Mouse (Mus musculus) kidney, postnatal 4 days (tissue): ENCODE measurements around the gene Psat1.

Source experiments
- DNase-seq, 2 experiments: peaks; one replicate each; pipeline ENCODE4 v3.0.0; 2021; ENCODE audit warnings: mixed read lengths in 2 of 2

Psat1 gene

DNA sequence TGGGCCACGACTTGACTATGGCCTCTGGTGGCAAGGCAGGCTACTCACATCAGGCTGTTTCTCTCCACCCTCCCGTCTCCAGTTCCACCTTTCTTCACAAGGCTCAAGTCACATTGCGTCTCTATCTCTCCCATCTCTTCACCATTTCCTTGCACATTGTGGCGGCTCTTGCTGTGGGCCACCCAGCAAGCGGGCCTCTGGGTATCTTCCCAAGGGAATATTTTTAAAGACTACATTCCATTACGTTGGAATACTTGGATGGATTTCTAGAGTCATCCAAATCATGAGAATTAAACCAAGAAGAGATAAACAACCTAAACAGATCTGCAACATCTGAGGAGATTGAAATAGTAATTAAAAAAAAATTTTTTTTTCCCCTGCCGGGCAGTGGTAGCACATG is at the start of gene Psat1:
Psat1 (minus strand) TSS at position 101 of the 400 bp plus-strand sequence.
- no peak for DNase-seq

DNA sequence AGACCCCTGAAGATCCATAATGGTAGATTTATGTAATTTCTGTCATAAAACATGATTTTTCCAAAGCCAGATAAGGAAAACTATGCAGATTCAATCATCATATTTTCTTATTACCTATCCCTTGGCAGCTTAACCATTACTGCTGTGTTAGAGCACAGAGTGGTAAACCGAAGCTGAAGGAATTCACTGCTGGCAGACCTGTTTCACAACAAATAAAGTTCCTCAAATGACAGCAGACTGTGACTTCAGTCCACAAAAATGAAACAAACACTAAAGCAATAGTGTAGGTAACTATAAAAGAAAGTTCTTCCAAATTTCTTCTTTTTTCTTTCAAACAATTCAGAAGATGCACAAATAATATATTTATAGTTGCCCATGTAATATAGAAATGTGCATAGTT is 43.0 kb upstream of the Psat1 start:
- no peak for DNase-seq

DNA sequence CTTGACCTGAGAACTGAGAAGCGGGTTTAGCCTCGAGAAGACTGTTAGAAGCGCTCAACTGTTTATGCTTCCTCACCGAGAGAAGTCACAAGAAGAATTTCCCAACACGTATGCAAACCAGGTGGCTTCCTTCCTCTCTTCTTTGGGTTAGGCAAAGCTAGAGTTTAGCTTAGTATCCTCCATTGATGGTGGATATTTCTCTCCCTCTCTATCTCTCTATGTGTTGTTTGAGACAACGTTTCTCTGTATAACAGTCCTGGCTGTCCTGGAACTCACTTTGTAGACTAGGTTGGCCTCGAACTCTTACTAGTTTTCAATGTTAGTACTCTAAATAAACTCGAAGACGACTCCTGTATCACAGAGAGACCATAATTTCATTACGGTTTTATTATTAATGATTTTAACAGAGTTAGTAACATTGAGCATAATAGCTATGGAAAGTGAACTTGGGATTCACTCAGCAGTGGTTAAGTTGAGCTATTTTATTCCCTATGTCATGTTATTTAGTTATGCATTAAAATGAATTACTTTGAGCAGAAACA is 38.1 kb upstream of the Psat1 start:
- DNase-seq, result no peak

DNA sequence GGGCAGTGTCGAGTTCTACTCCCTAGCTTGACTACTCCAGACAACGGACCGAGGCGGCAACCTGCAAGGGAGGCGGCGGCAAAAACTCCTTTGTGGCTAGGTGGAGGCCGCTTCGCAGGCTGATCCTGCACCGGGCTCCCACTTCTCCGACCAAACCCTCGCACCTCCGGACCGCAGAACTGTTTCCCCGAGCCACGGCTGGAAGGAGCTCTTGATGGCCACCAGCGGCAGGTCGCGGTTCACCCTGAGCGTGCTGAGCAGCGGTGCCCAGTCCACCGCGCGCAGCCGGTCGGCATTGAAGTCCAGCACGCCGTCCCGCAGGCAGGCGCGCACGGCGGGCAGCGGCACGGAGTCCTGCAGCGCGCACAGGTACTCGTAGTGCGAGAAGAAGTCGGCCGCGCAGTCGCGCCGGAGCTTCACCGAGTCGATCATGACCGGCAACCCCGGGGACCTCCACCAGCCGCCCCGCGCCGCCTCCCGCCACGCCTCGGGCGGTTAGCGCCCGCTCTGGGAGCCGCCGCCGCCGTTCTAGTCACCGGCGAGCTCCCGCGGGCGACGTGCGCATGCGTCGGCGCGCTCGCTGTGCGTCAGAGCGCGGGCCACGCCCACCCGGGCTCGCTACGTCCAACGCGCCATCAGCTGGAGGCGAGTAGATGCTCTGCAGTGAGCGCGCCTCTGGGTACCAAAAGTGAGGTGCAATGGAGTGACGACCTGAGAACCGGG is 37.5 kb upstream of the Psat1 start, which contains the start of gene Cep78:
Cep78 (minus strand) TSS at position 541 of the 723 bp plus-strand sequence.
- peak; percentile 93 to 96 for DNase-seq

DNA sequence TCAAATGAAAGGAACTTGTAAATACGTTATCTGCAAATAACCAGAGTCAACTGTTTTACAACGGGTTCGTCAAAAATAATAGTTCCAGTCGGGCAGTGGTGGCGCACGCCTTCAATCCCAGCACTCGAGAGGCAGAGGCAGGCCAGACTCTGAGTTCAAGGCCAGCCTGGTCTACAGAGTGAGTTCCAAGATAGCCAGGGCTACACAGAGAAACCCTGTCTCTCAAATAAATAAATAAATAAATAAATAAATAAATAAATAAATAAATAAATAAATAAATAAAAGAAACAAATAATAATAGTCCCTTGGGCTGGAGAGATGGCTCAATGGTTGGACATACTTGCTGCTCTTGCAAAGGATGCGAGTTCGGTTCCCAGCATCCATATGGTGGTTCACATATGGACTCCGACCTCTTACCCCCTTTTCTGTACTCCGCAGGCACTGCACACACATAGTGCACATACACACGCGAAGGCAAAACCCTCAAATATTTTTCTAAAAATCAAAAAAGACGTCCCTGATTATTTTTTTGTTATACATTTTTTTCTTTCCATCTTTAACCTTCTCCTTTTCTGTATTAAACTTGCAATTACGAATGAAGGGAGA is 36.7 kb upstream of the Psat1 start:
- no peak for DNase-seq

DNA sequence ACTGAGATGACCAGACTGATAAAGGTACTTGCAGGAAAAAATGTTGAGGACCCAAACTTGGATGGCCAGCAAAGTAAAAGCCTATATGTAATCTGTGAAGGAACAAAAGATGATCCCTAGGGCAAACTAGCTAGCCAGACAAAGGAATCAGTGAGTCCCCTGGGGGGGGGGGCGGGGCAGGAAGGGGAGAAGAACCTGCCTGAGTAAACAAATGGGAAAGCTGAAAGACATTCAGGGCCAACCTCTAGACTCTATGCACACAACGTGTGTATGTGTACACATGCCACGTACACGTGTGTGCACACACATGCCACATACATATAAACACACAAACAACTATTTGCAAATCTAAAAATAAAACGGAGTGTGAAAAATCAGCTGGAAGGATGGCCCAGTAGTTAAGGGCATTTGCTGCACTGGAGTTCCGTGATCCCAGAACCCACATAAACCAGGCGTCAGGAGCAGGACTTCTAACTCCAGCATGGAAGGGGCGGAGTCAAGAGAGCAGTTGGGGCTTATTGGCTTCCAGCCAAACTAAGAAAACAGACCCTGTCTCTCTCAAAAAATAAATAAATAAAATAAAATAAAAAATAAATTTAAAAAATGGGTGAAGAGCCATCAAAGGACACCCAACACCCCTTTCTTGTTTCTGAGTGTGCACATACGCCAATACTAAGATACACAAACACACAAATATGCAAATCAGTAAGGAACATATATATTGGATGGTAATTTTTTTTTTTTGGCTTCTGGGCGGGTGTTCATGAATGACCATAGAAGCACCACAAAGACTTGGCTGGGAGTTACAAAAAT is 36.0 kb upstream of the Psat1 start:
- no peak for DNase-seq

DNA sequence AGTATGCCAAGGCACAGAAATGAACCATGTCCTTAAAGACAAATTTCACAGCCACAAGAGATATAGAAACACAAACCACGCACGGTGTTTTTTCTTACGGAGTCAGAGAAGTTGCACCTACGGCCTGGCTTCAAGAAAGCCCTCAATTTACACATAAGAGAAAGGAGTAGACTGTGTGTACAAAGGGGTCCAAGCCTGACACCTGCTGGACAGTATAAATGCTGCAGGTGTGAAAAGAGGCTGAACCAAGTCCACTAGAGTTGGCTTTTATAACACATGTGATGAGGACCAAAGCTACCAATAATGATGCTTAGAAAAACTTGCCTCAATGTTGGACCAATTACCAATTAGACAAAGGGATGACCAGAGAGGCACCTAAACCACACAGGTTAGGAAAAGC is 34.7 kb upstream of the Psat1 start:
- DNase-seq, result peak; percentile 77 to 82

DNA sequence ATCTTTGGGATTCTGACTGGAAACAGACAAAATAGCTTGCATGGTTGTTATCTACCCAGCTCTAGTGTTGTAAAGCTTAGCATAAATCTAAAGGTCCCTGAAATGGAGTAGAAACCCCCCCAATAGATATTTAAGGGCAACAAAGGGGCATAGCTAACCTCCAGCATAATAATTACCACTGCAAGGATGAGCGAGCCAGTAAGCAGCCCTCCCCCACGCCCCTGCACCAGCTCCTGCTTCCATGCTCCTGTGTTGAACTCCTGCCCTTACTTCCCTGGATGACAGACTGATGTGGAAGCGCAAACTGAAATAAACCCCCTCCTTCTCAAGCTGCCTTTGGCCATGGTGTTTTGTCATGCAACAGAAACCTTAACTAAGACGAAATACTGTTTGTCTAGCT is 26.2 kb upstream of the Psat1 start:
- DNase-seq, result peak; percentile 25 to 38

DNA sequence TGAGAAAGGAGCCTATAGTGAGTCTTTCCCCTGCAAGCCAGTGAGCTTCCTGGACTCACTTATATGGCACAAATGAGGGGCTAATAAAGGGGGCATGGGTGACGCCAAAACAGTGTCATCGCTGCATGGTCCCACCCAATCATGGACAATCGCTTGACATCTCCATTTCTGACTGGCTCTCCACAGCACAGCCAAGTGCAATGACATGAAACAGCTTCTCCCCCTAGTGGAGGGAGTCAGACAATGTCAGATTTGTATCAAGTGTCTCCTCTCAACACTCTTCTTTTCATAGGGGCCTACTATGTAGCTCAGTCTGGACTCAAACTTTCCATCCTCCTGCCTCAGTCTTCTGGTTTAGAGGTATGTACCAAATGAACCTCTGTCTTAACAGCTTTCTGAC is 17.9 kb upstream of the Psat1 start:
- peak in 1 of 2 experiments; percentile 41 for DNase-seq

DNA sequence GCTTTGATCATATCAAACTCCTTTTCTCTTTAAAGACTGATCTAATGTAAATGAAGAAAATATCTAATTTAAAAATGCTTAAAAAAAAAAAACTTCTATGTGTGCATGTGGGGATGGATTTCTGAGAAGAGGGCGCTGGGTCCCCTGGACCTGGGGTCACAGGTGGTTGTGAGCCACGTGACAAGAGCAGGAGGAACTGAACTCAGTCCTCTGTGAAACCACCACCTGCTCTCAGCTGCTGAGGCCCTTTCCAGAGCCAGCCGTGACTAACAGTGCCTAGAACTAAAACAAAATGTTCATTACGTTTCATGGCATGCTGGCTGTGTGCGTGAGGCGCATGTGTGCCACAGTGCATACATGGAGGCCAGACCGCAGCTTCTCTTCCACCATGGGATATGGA is 17.4 kb upstream of the Psat1 start:
- DNase-seq, result no peak

DNA sequence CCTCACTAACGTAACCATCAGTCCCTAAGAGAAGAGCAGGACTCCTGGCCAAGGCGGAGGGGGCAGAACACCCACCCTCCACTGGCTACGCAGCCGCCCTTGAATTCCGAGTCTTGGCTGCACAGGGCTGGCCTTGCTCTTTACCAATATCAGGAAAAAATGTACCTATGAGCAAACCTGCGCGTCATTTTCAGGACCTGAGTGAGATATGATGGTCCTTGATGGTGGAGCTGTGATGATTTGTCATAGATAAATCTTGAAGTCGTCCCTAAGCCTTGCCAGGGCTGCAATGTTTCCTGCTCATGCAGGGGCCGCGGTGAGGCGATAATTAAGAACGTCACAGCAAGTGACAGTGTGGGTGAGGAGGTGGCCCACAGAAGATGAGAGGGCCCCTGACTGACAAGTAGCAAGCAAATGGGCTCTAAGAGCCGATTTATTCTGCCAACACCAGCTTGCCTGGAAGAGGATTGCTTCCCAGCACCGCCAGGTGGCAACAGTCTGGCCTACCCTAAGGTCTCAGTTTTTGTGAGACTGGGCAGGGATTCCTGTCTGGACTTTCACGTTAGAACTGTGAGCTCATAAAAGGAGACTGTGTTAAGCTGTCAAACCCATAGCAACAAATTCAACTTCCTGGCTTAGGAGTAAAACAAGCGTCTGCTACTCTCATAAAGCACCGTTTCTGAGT is 16.0 kb upstream of the Psat1 start:
- no peak for DNase-seq

DNA sequence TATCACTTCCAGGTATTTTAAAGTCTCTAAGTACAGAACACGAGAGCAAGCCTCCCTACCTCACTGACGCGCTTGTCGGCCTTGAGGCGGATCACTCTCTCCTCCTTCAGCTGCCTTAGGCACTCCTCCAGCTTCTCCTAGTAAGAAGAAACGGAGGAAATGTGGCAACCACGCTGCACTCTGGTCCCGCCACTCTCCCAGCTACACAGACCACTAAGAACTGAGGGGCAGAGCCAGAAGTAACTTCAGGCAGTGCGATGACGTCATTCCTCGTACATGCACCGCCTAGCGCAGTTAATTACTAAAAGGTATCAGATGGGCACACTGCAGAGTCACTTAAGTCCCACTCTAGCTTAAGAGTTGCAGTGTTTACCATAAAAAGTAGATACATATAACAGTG is 15.2 kb upstream of the Psat1 start:
- no peak for DNase-seq

DNA sequence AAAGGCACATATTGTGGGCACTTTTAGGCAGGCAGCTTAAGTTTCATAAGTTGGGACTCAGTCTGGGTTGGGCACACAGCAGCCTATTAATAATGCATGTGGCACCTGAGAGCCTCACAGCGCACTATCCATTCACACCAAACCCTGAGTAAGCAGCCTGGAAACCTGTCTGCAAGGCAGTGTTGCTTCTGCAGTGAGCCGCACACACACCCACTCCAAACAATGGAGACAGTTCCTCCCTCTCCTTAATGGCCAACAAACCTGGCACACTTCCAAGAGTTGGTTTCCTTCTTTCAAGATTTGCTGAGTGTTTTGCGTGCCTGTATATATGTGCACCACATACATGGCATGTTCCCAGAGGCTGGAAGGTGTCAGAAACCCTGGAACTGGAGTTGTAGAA is 3.1 kb upstream of the Psat1 start:
- DNase-seq, result peak in 1 of 2 experiments; percentile 36

DNA sequence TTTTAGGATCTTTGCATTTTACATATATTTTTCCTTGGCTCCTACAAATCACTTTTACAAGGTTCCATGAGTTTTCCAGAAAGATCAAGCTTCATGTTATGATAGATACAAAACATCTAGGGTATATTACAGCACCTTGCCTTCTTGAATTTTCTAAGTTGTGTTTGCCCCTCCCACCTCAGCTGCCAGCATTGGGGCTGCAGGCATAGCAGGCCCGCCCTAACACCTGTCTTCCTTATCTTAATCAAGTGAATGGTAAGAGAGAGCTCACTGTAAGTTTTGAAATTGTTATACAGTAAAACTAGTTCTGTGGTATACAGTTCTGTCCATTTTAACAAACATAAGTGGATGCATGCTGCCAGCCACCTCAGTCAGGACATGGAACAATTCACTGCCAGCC is 1.7 kb upstream of the Psat1 start:
- DNase-seq, result no peak

DNA sequence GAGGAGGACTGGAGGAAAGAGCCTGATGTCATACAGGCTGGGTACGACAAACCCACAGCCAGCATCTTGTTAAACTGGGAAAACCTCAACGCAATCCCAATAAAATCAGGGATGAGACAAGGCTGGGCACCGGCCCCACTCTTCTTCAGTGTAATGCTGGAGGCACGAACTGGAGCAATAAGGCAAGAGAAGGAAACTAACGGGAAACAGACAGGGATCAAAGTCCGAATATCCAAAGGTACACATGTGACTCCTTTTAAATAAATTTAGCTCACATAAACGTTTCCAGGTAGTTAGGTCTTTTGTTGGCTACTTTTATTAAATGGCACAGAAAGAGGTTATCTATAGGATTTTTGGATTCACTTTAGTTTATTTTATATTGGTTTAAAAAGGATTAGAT is 1.3 kb upstream of the Psat1 start:
- DNase-seq, result no peak

DNA sequence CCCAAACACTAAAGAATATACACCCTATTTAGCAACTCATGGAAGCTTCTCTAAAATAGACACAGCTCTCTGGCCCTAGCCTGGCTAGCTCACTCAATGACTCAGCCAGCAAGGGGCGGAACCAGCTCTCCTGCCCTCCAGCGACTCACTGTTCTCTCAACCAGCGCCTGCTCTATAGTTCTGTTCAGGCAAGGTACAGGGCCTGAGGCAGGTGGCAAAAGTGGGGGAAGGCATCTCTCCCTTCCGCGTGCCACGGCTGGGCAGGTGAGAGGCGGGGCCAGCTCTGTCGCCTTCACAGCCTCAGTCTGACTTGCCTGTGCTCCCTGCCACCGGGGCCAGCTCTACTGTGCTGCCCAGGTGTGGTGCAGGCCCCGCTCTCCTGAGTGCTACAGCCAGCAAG is 474 bp downstream of the Psat1 start:
- DNase-seq, result peak; percentile 8 to 31

DNA sequence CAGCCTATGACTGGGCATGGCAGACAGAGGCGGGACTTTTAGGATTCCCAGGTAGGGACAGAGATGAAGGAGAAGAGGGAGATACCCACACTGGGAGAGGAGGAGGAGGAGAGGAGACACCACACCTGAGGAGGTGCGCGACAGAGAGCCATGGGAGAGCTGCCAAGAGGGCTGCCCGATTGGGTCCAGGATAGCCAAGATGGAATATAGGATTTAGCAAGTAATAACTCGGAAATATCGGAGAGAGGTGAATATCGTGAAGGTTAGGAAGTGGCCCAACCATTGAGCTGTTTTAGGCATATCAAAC is 4.1 kb downstream of the Psat1 start:
- no peak for DNase-seq

DNA sequence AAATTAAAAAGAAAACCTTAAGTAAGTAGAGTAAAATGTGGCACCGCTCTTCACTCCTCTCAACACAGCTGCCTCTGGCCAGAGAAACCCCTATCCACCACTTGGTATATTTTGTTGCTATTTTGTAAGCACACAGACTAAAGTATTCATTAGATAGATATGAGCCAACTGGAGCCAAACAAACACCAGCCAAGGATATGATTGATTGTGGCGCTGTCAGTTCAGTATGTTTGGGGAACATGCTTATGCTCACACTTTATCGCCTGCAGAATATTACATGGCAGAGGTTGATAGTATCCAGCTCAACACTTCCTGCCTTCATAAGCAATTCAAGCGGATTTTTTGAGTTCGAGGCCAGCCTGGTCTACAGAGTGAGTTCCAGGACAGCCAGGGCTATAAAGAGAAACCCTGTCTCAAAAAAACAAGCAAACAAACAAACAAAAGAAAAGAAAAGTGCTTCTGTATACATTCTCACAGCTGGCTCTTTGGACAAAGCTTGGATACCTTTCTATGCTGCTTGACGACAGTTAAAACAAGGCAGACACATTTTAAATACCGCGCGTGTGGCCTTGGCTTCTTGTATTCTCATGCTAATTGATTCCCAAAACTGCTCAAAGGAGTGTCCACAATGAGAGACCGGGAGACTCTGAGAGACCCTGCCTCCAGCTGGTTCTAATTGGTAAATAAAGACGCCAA is 4.6 kb downstream of the Psat1 start:
- no peak for DNase-seq

DNA sequence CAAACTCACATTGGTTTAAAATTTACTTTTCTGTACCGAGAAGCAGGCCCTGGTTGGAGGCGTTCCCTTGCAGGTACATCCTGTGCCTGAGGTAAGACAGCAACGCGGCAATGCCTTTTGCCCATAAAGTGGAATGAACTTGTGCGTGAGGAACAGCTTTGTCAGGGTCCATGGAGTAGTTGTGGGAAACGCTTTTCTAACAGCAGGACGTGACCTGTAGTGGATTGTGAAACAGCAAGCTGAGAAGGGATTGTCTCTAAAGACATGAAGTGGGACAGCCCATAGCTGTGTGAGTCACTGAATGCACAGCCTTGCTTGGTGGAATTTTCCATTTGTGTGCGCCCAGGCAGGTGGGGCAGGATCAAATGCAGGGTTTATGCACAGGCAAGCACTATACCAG is 5.7 kb downstream of the Psat1 start:
- peak; percentile 16 to 28 for DNase-seq

DNA sequence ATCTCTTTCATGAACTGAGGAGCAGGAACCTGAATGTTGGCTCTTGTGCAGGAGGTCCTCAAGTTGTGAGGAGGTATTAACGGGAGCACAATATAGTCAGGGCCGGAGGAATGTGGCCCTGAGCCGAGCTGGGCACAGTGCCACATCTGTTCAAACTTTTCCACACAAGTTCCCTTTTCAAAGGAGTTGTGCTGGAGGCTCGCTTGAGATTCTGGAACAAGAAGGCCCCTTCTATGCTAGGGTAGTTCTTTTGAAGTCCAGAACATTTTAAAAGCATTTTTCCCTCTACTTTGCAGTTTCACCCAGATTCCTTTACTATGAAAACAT is 21.5 kb downstream of the Psat1 start:
- peak; percentile 82 to 89 for DNase-seq

DNA sequence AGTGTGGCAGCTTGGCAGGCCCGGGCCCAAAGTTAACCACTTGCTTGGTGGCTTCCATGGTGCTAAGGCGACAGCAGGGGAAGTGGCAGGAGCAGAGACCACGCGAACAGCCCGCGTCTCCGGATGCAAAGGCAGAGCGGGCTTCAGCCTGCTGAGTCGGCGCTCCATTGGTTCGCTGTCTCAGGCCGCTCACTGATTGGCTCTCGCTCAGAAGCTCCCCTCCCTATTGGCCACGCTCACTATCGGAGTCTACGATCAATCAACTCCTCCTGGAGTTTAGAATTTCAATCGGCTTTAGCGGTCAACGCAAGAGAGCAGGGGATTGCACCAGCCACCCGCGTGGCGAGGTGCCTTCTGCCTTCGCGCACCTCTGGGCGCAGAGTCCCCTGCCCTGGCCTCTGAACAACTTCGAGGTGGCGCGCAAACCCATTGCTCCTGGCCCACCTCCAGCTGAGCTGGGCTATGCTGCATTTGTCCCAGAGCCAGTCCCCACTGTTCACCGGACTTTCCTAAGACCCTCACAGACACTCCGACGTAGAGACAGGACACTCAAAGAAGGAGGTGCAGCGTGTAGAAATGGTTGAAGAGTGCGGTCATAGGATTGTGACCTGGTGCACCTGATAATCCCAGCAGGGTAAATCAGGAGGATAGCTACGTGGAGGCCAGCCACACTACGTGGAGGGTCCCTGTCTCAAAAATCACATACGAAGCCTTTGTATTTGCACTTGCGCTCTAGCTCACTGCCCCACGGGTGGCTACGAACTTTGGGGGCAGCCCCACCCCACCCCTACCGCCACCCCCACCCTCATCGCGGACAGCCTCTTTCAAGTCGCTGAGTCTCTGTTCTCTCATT is 22.0 kb downstream of the Psat1 start:
- DNase-seq, result peak; percentile 88 to 93
